ENCODE assay signal across 15 mouse cellular contexts in the genomic region with DNA sequence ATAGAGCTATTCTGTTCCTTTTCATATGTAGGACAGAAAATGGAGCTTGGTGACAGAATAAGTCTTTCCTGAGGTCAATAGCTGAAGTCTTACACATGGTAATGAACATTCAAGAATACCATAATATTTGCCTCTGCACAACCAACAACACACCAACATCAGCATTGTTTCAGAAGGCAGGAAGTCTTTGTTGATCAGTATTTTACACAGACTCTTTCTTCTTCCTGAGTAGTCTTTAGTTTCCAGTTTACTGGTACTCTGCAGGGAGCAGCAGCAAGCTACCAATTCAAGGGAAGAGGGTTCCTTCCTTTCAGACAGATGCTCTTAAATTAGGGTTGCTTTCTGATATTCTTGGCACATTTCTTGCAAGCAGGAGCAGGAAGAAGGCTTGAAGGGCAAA.
"Had no signal": no experiment of that assay in that cellular context is flagged by ENCODE, and none has a peak within 500 bp of the region (broad histone marks: within the 10 kb centered on the region; RNA-seq: fewer than 3 reads in every experiment).

No protein-coding gene starts in this region.

- ATAC-seq: intestine, postnatal 0 days; liver, embryonic 12.5 days; midbrain, embryonic 15.5 days had no signal

- DNase-seq: kidney, adult 2 months; kidney, postnatal 10 days; kidney, postnatal 4 days; layer of hippocampus, adult 9-11 months; liver; lung, adult 18-20 months; lung, postnatal 14 days; right cerebral cortex, postnatal 14 days; right cerebral cortex, postnatal 4 days; thymus, adult 2 months; thymus, postnatal 14 days; thymus, postnatal 4 days had no signal
